Mouse (Mus musculus): ENCODE data around the gene Hexa.

DNA sequence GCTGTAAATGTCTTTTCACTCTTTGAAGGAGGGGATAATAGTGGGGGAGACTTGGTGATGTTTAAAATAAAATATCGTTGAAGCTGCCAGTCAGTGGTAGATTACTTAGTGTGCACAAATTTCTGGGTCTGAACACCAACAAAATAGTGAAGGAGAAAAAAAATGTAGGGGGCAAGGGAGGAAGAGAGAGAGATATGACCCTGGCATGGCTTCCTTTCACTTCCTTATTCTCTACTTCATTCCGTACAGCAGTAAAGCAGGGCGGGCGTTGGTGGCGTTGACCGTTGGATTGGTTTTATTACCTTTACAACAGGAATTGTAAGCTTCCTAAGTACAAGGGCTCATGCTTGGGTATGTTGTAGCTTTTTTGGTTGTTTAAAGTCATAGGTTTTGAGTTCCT is 2.3 kb downstream of the Hexa start:
- TF ChIP-seq CTCF (IDR thresholded peaks at IDR 0.05; ENCODE audit: low read depth) (no peak), EP300 (IDR thresholded peaks at IDR 0.05; ENCODE audit: low read depth) (no peak)

Data from liver, postnatal 0 days (tissue).